Mouse (Mus musculus): ENCODE results near the gene Pla2g10.
A peak's percentile ranks its signal among the peaks of the same experiment; 100 is the strongest.
"Not testable (repeated sequence)": the region's sequence is repeated elsewhere in the genome, so short reads cannot be mapped to it uniquely, and the experiment has no call there.

The Pla2g10 gene

DNA sequence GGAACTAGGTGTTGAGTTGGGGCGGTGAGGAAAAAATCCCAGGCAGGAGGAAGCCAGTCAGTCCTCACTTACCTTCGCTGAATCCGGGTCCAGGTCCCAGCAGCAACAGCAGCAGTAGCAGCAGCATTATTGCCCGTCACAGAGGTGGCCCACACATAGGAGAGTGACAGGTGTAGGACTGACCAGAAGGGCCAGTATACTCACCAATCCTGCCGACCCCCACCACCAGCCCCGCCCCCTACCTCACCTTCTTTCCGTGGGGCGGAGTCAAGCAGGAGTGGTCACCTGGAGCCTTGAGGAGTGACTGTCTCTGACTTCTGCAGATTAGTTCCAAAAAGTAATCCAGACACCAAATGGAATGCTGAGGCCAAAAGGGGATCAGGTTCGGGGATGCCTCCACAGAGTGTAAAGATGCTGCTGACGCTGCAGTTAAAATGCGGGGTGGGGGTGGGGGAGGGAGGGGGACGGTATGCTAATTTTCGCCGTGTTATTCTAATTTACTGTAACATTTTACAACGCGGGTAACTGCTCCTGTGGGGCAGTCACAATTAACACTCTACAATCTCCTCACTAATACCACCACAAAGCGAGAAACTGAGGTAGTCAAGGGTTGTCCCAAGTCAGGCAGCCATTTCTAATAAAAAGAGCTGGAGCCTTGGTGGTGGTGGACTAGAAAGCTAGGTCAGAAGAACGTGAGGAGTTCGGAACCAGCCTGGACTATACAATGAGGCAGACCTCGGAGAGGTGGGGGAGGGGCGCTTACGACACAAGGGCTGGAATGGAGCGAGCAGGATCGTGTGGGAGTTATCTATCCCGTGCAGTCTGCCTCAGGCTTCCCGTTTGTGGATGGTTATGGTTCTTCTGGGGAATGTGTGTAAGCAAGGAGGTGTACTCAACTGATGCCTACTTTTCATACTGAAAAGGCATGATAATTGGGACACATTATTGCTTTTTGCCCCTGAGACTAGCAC, at the start of gene Pla2g10:
Gene Pla2g10 (minus strand): TSS at position 699 of the 971 bp plus-strand sequence.
- DNase-seq: no peak

DNA sequence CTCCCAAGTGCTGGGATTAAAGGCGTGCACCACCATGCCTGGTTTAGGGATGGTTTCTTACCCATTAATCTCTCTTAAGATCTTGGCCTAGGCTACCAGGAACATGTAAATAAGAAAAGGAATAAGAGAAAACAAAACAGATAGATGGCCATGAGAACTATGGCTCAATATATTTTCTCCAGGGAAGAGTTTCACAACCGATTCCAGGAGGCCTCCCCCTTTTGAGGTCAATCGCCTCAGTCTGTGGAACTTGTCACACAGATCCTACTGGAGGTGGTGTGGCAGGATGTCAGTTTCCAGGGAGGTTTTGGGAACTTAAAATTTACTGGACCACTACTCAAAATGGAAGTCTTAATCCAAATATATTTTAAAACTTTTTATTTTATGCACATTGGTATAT, 43.9 kb upstream of the Pla2g10 start:
- DNase-seq: not testable (repeated sequence)

DNA sequence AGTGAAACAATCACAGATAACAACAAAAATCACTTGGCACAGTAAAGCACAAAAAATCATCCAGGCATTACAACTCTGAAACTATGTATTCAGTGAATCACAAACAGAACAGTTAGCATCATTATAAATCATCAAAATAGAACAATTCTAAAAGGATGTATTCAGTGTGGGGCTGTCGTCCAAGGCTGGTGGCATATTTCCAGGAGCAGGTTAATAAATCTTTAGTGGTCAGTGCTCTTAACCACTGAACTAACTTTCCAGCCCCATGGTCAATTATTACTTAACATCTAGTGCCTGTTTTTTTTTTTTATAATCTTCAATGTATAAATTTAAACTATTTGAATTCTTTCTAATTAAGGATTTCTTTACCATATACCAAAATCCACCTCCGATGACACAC, 43.2 kb upstream of the Pla2g10 start:
- not testable (repeated sequence) for DNase-seq

DNA sequence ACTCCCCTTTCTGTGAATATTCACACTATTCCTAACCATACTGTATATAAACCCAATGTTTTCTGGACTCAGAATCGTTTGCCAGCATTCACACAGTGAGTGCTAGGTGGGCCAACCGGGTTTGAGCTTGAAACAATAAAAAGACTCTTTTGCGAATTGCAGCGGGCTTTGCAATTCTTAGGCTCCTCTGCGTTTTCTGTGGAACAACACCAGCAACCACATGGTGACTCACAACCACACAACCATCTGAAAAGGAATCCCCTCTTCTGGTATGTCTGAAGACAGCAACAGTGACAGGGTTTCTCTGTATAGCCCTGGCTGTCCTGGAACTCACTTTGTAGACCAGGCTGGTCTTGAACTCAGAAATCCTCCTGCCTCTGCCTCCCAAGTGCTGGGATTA, 41.3 kb upstream of the Pla2g10 start:
- DNase-seq: not testable (repeated sequence)

DNA sequence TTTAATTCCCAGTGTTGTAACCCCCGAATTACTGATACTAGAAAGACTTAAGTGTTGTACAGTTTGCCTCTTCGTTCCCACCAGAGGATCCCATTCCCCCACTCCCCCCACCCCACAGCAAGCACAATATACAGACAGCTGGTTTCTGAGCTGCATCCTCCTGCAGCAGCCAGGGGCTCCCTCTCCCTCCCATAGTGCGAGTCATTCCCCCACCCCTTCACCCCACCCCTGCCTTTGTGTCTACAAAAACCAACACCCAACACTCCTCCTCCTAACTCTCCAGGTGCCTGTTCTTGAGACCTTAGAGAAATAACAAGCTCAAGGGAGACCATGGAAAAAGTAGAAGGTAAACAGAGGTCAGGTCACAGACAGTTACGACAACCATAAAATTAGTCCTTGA, 40.8 kb upstream of the Pla2g10 start:
- not testable (repeated sequence) for DNase-seq

DNA sequence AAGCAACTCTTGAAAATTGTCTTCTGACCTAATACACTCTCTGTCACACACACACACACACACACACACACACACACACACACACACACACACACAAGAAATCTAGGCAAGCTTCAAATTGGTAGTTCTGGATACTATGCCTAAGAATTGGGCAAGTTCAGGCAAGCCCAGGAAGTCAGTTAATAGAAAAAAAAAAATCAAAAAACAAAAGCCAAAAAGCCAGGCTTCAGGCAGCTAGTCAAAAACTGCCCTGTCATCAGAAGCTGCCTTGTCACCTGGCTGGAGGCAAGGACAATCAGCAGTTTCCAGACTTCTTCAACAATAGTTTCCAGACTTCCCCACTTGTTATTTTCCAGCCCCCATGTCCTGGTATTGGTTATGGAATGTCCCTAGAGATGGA, 35.6 kb upstream of the Pla2g10 start:
- DNase-seq: no peak

DNA sequence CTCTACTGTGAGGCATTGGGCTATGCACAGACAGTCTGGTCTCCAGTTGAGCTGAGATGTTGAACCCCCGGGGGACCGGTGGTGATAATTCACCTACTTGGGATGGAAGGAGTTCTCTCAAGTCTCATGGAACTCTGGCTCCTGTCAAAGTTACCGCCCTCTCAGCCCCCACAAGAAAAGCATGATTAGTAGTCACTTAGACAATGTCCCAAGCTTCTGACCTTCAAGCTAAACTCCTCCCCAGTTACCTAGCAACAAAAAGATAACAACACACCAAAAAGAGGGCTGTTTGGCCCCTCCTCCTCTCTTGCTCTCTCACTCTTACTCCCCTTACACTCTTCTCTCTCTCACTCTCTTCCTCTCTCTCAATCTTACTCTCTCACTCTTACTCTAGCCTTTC, 33.7 kb upstream of the Pla2g10 start:
- no peak for DNase-seq

DNA sequence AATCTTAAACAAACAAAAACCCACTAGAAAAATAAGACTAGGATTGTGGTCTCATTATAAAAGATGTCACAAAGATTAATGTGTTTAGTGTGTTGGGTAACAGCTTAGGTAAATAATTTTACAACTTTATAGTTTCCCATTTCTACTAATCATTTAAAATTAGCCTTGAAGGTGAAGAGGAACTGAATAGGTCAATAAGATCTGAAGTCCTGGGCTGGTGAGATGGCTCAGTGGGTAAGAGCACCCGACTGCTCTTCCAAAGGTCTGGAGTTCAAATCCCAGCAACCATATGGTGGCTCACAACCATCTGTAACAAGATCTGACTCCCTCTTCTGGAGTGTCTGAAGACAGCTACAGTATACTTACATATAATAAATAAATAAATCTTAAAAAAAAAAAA, 32.0 kb upstream of the Pla2g10 start:
- DNase-seq: not testable (repeated sequence)

DNA sequence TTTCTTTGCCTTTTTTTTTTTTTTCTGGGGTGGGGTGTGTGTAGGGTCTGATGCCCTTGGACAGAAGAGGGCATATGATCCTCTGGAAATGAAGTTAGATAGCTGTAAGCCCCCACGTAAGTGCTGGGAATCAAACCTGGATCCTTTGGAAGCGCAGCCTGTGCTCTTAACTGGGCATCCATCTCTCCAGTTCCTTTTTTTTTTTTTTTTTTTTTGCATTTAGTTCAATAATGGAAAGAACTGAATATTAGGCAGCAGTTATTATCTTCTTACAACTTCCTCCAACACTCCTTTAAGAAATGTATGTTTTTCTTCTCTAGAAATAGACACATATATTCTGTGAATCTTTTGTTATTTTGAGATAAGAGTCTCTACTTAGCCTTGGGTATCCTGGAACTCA, 27.0 kb upstream of the Pla2g10 start:
- DNase-seq: no peak

DNA sequence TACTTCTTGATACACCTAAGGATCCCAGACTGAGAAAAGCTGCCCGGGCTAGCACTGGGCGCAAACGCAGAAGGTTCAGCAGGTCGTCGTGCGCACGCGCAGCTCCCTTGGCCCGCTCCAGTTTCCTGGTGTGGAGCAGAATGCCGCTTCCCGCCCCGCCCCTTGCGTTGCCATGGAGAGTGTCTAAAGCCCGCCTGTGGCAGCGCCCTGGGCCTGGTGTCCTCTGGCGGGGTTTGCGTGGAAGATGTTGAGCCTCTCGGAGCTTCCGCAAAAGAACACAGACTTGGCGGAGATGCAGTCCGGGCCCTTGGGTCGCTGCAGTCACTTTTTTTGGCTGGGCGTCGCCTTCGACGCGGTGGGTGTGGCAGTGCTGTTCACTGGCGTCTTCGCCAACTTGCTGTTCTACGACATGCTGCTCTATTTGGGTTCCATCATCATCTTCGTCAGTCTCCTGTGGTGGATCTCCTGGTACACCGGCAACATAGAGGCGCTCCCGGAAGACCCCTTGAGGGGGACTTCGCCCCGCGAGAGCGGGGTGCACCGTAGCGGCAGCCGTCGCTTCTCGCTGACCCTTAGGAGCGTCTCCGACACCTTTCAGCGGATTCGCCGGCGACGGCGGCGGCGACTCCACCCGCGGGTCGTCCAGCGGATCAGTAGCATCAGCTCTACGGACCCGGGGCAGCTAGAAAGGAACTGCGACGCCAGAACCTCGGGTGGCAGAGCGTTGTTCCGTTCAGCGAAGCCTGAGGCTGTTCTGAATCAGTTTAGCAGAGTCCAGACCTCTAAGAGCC, 23.8 kb upstream of the Pla2g10 start:
- peak; percentile 91 for DNase-seq

DNA sequence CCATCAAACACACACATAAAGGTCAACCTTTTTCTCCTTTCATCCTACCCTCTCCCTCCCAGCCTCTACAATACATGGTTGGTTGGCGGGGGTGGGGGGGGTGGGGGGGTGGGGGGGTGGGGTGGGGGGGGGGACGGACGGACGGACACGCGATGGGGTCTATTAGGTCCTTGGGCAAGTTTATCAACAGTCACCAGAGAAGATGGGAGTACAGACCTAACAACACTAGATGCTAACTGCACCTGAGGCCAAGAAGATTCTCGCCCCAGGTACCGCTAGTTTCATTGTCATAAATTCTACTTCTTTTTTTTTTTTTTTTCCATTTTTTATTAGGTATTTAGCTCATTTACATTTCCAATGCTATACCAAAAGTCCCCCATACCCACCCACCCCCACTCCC, 23.2 kb upstream of the Pla2g10 start:
- DNase-seq: no peak

DNA sequence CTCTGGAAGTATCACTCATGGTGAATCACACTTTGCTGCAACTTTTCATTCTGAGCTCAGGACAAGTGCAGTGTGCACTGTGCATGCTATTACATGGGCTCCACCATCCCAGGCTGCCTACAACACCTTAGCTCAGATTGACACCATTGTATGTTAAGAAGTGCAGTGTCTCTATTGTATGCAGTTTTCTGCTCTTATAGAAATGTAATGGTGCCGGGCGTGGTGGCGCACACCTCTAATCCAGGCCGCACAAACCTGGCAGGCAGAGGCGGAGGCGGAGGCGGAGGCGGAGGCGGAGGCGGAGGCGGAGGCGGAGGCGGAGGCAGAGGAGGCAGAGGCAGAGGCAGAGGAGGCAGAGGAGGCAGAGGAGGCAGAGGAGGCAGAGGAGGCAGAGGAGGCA, 19.8 kb upstream of the Pla2g10 start:
- DNase-seq: no peak

DNA sequence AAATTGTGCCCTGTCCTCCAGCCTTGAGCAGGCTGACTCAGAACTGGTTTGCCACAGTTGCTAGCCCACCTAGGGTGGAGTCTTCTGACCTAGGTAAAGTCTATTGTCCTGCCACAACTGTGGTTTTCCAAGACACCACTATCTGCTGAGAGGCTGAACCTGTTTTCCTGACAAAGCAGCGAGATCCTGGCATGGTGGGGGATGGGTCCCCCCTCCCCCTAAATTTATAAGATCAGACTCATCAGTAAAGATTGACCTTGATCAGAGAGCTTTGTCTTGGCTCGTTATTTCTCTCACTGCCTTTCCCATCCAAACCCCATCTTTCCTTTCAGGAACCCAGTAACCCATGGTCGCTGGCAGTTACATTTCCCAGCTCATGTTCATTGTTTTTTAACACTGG, 19.2 kb upstream of the Pla2g10 start:
- no peak for DNase-seq

DNA sequence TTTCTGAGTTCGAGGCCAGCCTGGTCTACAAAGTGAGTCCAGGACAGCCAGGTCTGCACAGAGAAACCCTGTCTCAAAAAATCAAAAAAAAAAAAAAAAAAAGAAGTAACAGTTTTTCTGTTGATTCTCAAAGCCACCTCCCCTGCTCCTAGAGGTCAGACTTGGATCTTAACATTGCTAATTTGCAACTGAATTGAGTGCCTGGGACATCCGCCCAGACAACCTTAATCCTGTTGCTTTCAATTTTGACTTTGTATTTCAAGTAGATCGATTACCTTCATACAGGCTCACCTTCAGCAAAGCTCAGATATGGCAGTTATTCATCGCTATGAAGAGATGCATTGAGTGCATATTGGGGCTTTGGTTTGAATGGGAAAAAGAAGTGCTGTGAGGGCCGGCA, 18.5 kb upstream of the Pla2g10 start:
- no peak for DNase-seq

DNA sequence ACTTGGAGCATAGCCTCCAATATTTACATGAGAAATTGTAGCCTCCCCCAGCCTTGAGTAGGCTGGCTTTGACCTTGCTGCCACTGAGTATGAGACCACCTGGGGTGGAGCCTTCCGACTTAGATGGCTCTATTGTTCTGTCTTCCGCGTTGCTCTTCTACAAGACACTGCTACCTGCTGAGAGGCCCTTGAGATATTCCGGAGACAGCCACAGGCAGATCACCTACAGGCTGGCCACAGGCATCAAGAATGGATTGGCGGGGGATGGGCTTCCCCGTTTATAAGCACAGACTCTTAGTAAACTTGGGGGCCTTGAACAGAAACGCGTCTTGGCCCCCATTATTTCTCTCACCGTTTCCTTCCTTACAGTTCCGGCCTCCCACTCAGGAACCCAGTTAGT, 18.0 kb upstream of the Pla2g10 start:
- not testable (repeated sequence) for DNase-seq

DNA sequence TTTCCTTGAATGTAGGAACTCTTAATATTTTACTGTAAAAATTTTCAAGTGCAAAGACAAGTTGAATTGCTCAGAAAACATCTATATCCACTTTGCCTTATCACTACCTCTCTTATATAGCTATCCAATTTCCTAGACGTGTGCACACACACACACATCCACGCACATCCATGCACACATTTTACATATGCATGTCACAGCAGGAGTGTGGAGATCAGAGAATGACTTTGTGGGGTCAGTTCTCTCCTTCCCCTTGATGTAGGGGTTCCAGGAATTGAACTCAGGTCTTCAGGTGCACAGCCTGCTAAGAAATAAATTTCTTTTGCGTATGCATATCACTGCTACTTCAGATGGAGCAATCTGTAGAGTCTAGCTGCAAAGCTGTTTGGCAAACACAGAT, 17.3 kb upstream of the Pla2g10 start:
- DNase-seq: no peak

DNA sequence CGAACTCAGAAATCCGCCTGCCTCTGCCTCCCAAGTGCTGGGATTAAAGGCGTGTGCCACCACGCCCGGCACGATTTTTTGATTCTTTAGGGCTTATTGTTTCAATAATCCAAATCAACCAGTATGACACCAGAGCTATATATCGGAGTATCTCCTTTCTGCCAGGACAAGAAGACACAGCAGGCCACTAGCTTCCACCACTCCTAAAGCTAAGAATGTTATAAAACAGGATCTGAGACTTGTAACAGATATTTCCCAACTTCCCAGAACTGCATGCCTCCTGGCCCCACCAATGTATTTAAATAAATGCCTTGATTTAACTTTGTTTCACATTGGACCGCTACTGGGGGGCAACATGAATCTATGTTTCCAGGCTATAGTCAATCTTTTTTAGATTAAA, 16.9 kb upstream of the Pla2g10 start:
- DNase-seq: no peak

DNA sequence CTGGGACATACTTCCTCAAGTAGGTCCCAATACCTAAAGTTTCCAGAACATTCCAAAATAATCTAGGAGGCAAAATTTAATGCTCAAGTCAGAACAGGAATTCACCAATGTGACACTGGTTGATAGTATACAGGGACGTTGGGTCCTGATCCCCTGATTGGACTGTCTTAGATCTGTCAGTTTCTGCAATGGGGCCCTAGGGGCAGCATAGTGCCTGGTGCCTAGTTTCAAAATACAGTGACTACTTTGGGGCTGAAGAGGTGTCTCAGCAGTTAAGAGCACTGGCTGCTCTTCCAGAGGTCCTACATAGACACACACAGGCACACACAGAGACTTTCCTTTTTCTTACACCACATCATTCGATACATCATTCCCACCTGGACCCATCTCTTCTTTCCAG, 10.1 kb upstream of the Pla2g10 start:
- DNase-seq: no peak

DNA sequence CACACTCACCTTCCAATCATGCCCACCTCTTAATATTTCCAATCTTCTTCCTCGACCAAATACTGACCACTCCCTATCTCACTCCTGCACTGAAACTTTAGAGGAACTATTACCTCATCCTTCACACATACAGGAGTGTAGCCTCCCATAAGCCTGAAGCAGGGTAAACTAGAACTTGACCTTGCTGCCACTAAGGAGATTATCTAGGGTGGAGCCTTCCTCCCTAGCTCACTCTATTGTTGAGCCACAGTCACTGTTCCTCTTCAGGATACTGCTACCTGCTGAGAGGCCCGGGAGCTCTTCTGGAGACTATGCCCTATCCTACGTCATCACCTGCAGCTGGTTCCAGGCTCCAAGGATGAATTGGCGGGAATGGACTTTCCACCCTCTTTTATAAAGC, 8.3 kb upstream of the Pla2g10 start:
- DNase-seq: not testable (repeated sequence)

DNA sequence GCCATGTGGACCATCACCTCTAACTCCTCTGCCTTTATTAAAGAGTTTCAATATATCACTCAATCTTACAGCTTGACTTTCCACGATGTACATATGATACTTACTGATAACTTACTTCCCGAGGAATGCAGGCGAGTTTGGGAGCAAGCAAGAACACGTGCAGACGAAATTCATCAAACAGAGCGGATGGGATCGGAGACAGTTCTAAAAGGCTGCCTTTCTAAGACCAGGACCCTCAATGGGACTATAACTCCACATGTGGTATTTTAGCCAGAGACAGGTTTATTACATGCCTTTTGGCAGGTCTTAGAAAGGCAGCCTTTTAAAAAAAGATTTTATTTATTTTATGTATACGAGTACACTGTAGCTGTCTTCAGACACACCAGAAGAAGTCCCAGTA, 5.2 kb upstream of the Pla2g10 start:
- DNase-seq: no peak

DNA sequence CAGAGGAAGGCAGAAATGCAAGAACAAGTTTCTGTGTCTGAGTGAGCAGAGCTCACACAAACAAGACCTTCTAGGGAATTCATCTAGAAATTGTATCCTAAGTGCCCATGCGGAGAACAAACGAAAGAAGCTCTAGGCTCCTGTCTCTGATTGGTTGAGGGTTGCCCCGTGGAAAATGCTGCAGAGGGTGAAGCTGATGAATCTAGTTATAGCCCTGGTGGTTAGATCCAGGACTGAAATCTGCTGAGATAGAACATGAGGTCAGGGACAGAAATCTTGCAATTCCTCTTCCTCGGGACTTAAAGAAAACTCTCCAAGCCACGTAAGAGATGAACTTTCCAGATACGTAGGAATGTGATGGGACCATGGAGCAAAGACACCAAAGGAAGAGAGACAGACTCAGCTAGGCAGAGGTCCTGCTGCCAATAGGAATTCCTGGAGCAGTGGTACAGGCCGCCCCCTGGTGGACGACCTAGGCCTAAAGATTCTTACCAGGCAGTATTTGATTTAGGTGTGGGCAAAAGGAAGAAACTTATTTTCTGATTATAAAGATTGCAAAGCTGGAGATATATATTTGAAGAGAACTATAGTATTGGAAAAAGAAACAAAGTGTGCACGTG, 2.8 kb upstream of the Pla2g10 start:
- peak; percentile 71 for DNase-seq

DNA sequence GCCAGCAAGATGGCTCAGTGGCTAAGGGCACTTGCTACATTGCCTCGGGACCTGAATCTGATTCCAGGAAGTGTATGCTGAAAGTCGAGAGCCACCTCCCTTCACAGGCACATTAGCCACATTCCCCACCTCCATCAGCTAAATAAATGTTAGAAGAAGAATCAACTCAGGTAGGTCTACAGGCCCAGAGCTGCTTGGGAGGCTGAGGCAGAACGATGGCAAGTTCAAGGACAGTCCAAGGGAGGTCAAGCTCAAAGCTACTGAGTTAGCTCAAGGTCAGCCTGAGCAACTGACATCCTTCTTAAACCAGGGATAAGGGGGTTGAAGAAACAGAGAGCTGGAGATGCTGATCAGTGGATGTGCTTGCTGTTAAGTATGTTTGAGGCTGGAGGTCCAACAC, 2.0 kb upstream of the Pla2g10 start:
- DNase-seq: no peak

DNA sequence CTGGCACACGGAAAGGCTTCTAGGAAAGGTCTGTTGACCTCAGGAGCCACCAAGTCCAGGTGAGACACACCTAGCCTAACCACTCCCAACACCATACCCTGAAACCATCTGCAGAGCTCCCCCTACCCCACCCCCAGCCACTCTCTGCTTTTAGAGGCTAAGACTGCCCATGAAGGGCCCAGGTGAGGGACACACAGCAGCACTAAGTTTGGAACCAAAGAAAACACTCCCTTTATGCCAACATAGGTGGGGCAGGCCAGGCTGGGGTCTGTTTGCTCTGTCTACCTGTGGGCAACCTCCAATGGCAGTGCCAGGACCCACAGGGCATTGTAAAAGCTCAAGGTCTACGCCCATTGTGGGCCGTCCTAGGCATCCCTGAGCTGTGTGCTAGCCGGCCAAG, 1.4 kb downstream of the Pla2g10 start:
- DNase-seq: no peak
